Mouse (Mus musculus) testis, postnatal 14 days (tissue): Measurements from ENCODE around the gene Olfr122.

Source experiments
- DNase-seq: peaks from one replicate; pipeline ENCODE4 v3.0.0; 2021; ENCODE audit warnings: low spot score

Gene Olfr122

GRCm38 (mm10) chr17:37768307-37768706 lies at the start of gene Olfr122:
TSS of gene Olfr122 (plus strand) at chr17:37768607.
- no peak for DNase-seq

DNA sequence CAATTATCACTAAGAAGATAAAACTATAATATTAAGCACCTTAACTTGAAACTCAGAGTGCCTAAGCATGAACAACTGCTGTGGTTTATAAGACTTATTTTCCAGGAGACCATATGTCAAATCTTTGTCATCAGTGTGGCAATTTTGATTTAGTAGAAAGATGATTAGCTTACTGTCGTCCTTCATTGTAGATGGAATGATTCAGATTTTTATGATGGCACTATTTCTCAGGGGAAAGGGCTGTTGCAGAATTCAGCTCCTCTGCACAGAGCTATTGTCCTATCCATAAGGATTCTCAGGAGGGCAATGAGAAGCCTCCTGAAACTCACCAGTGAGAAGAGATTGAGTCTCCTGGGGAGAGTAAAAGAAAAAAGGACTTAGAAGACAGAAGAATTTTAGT lies 46.9 kb upstream of the Olfr122 start, which contains the start of gene Olfr120:
Gene Olfr120, plus strand, starts transcription at position 301 of the 400 bp plus-strand sequence.
- DNase-seq = no peak

DNA sequence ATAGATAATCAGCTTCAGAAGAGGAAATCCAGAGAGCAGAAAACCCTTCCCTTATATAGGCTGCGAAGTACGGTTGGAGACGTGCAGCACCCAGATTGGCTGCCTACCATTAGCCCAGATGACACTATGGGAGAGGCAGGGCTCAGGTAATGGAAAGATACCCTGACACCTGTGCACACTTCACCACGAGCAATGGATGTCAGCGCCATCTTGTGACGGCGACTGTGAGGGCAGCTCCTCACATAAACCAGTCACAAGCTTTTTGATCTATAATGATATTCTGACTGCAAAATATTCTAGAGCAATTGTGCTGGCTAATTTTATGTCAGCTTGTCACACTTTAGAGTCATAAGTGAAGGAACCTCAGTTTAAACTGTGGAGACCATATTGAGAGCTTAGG lies 30.3 kb upstream of the Olfr122 start:
- DNase-seq = no peak

- DNase-seq = no peak
Measured at GRCm38 (mm10) chr17:37793229-37793628, 24.8 kb downstream of the Olfr122 start, which contains the start of gene Olfr123. TSS of gene Olfr123 (plus strand) at chr17:37793529.

DNA sequence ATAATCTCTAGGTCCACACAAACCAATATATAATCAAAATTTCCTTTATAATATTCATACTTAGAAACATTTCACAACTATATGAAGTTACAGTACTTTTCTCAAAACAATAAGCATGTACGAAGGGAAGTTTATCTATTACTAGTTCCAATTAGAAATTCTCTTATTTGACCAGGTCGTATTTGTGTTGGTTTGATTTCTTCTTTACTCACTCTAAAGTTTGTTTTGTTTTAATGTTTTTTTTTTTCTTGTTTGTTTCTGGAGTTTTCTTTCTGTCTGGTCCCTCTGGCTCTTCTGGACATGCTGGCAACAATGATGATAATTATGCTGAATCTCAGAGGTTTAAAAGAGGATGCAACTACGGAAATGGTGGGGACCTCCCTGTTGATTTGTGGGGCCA lies 31.2 kb downstream of the Olfr122 start, which contains the start of gene Olfr124:
Gene Olfr124, plus strand, starts transcription at position 301 of the 400 bp plus-strand sequence.
- DNase-seq = no peak
